Mouse (Mus musculus): ENCODE results near the gene Nucks1. TPM values are rescaled to one million over a fixed set of nuclear protein-coding genes. Genes with fewer than 3 reads are reported as not detected.

Gene Nucks1
- polyA plus RNA-seq, 1 experiment from 2014 or later: 46.8 TPM

- no peak overlapping the region for H3K27ac ChIP-seq (replicated peaks)
- peaks cover 37% of the 10 kb centered on the region for H3K36me3 ChIP-seq
These were observed 23.1 kb downstream of the Nucks1 start for GRCm38 (mm10) chr1:131933471-131933870.

DNA sequence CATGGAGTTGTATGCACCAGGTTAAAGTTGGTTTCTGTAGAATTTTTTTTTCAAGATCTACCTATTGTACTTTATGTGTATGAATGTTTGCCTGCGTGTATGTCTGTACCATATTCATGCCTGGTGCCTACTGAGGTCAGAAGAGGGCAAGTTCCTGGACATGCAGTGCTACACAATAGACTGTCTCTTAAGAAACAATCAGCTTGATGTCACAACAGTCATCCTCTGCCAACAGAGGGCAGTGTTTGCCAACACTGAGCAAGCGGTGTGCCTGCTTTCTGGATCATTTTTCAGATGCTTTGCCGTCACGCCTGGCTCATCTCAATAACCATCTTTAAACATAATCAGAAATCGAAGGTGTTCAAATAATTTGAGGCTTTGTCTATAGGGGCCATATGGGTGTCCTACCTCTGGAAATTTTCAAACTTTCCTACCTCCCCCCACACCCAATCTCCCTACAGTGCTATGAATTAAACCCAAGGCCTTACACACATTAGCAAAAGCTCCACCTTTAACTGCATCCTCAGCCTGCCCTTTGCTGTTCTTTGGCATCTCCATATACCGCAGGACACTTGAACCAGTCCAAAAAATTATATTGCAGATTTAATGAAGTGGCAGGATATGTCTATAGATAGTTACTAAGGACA, 27.4 kb downstream of the Nucks1 start:
- peaks cover 7% of the 10 kb centered on the region; the same call in 1 of the 2 replicates for H3K36me3 ChIP-seq
- ATAC-seq (ENCODE audit: low FRiP score, low read depth): peak; percentile 68; the same call in 1 of the 2 replicates
- H3K9me3 ChIP-seq: no peaks in the 10 kb centered on the region
- H3K4me2 ChIP-seq: no peak overlapping the region
- no peak overlapping the region for H3K4me3 ChIP-seq
- no peak overlapping the region for H3K27ac ChIP-seq (replicated peaks)
- H3K27me3 ChIP-seq: no peaks in the 10 kb centered on the region
- no peaks in the 10 kb centered on the region for H3K4me1 ChIP-seq (replicated peaks)
- WGBS: 43% methylated on average over 6 of the region's 6 CpGs
- H3K9ac ChIP-seq: no peak overlapping the region

More at GRCm38 (mm10) chr1:131933471-131933870, 23.1 kb downstream of the Nucks1 start:
- ATAC-seq (ENCODE audit: low FRiP score, low read depth): no peak
- no peaks in the 10 kb centered on the region for H3K9me3 ChIP-seq
- no peak overlapping the region for H3K4me2 ChIP-seq
- H3K4me1 ChIP-seq (replicated peaks): no peaks in the 10 kb centered on the region
- WGBS: 85% methylated on average over 2 of the region's 2 CpGs
- no peak overlapping the region for H3K4me3 ChIP-seq
- H3K27me3 ChIP-seq: no peaks in the 10 kb centered on the region
- no peak overlapping the region for H3K9ac ChIP-seq

DNA sequence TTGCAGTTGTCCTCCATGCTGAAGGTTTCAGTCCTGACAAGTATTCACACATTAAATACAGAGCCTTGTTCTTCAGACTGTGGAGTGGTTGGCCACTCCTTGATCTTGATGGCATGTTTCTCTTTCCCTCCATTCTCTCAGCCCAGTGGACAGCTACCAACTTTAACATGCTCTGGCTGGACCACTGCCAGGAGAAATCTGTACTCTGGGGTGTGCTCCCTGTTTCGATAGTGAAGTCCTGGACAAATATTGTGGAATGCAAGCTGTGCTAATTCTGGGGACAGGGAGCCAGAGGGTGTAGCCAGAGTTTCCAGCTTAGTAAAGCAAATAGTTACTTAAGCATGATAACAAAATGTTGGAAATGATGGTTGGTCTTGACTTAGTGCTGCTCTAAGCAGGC, 28.5 kb downstream of the Nucks1 start:
- H3K27ac ChIP-seq (replicated peaks): no peak overlapping the region
- peaks cover 2% of the 10 kb centered on the region; the same call in 1 of the 2 replicates for H3K36me3 ChIP-seq
- H3K9ac ChIP-seq: no peak overlapping the region
- no peak overlapping the region for H3K4me2 ChIP-seq
- no peaks in the 10 kb centered on the region for H3K27me3 ChIP-seq
- H3K9me3 ChIP-seq: no peaks in the 10 kb centered on the region
- no peak for ATAC-seq (ENCODE audit: low FRiP score, low read depth)
- H3K4me1 ChIP-seq (replicated peaks): no peaks in the 10 kb centered on the region
- no peak overlapping the region for H3K4me3 ChIP-seq
- 62% methylated on average over 1 of the region's 1 CpGs for WGBS

GRCm38 (mm10) chr1:131940711-131941244, 30.4 kb downstream of the Nucks1 start:
- Histone ChIP-seq H3K9me3 (no peaks in the 10 kb centered on the region), H3K4me2 (no peak overlapping the region), H3K4me3 (no peak overlapping the region), H3K27me3 (no peaks in the 10 kb centered on the region), H3K9ac (no peak overlapping the region), H3K4me1 (replicated peaks) (no peaks in the 10 kb centered on the region), H3K36me3 (no peaks in the 10 kb centered on the region), H3K27ac (replicated peaks) (no peak overlapping the region)
- no peak for ATAC-seq (ENCODE audit: low FRiP score, low read depth)
- WGBS: 51% methylated on average over 2 of the region's 2 CpGs

DNA sequence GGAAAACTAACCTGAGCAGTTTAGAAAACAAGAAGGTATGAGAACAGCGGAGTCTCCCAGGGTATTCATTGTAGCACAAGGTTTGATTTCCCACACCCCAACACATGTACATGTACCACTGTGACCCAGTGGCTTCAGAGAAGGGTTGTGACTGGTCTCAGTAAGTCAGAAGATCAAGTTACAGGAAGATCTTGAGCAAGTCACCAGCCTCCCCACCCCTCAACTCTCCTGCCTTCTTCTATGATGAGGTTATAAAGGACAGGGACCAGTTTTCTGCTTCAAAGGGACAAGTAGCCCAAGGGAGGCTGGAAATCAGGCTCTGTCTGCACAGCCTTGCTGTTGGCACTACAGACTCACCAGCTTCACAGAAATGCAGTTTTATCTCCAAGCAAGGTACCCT, 31.2 kb downstream of the Nucks1 start:
- no peak overlapping the region for H3K9ac ChIP-seq
- H3K27me3 ChIP-seq: no peaks in the 10 kb centered on the region
- H3K4me3 ChIP-seq: no peak overlapping the region
- ATAC-seq (ENCODE audit: low FRiP score, low read depth): no peak
- 97% methylated on average over 1 of the region's 1 CpGs for WGBS
- no peak overlapping the region for H3K4me2 ChIP-seq
- H3K9me3 ChIP-seq: no peaks in the 10 kb centered on the region
- H3K4me1 ChIP-seq (replicated peaks): no peaks in the 10 kb centered on the region
- H3K36me3 ChIP-seq: no peaks in the 10 kb centered on the region
- H3K27ac ChIP-seq (replicated peaks): no peak overlapping the region

GRCm38 (mm10) chr1:131942621-131943590, 32.6 kb downstream of the Nucks1 start:
- Histone ChIP-seq H3K36me3 (no peaks in the 10 kb centered on the region), H3K27me3 (no peaks in the 10 kb centered on the region), H3K27ac (replicated peaks) (no peak overlapping the region), H3K4me2 (no peak overlapping the region), H3K4me1 (replicated peaks) (no peaks in the 10 kb centered on the region), H3K4me3 (no peak overlapping the region), H3K9me3 (no peaks in the 10 kb centered on the region), H3K9ac (no peak overlapping the region)
- 63% methylated on average over 16 of the region's 16 CpGs for WGBS
- ATAC-seq (ENCODE audit: low FRiP score, low read depth): no peak

GRCm38 (mm10) chr1:131945674-131946440, 35.5 kb downstream of the Nucks1 start:
- no peak overlapping the region for H3K4me2 ChIP-seq
- H3K27ac ChIP-seq (replicated peaks): no peak overlapping the region
- no peaks in the 10 kb centered on the region for H3K4me1 ChIP-seq (replicated peaks)
- ATAC-seq (ENCODE audit: low FRiP score, low read depth): no peak
- H3K4me3 ChIP-seq: no peak overlapping the region
- H3K9ac ChIP-seq: no peak overlapping the region
- H3K27me3 ChIP-seq: no peaks in the 10 kb centered on the region
- no peaks in the 10 kb centered on the region for H3K36me3 ChIP-seq
- 67% methylated on average over 10 of the region's 10 CpGs for WGBS
- H3K9me3 ChIP-seq: no peaks in the 10 kb centered on the region

DNA sequence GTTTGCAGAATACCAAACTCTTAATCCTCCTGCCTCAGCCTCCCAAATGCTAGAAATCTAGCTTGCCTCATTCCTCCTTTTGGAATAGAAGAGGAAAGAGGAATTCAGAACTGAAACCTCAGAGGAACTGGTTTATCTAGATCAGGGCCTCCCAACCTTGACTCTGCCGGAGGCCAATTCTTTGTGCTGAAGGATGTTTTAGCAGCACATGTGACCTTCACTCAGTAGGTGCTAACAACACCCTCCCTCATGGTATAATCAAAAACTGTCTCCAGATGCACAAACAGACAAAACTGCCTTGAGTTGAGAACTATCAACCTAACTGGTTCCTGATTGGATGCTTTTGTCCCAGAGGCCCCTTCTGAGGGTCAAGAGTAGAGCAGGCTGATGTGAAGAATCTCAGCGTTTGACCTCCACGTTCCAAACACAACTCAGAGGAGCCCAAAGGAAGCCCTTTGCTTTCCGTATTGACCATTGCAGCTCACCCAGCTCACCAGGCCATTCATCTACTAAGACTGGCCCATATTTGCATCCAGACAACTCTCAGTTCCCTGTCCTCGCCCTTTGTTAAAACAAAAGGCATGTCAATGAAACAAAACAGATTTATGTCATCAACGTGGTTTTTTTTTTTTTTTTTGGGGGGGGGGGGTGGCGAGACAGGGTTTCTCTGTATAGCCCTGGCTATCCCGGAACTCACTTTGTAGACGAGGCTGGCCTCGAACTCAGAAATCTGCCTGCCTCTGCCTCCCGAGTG, 36.3 kb downstream of the Nucks1 start:
- Histone ChIP-seq H3K4me2 (no peak overlapping the region), H3K36me3 (no peaks in the 10 kb centered on the region), H3K4me1 (replicated peaks) (no peaks in the 10 kb centered on the region), H3K27me3 (no peaks in the 10 kb centered on the region), H3K9ac (no peak overlapping the region), H3K4me3 (no peak overlapping the region), H3K9me3 (no peaks in the 10 kb centered on the region), H3K27ac (replicated peaks) (no peak overlapping the region)
- WGBS: 87% methylated on average over 11 of the region's 11 CpGs
- ATAC-seq (ENCODE audit: low FRiP score, low read depth): no peak

DNA sequence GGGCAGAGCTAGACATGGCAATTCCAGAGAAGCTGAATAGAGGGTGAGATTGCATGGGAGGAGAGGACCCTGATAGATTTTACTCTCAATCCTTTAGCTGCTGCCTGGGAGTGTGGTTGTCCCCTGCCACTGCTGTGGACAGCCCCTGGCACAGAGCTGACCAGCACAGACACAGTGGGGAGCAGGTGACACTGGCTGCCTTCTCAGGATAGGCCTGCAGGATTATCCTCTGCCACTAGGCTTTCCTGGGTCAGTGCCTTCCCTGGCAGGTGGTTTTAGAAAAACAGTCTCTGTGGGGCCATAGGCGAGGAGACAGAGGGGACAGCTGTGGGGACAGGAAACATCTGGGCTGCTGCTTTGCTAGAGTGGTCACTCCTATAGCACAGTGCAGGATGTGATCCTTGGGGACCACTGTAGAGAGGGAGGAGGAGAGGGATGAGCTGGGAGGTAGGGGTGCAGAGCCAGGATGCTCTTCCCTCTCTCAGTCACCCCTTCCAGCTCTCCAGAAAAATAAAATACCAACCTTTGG, 37.7 kb downstream of the Nucks1 start:
- H3K36me3 ChIP-seq: no peaks in the 10 kb centered on the region
- ATAC-seq (ENCODE audit: low FRiP score, low read depth): no peak
- no peak overlapping the region for H3K4me2 ChIP-seq
- no peak overlapping the region for H3K9ac ChIP-seq
- H3K4me3 ChIP-seq: no peak overlapping the region
- no peaks in the 10 kb centered on the region for H3K27me3 ChIP-seq
- no peak overlapping the region for H3K27ac ChIP-seq (replicated peaks)
- no peaks in the 10 kb centered on the region for H3K9me3 ChIP-seq
- no peaks in the 10 kb centered on the region for H3K4me1 ChIP-seq (replicated peaks)
- 56% methylated on average over 1 of the region's 1 CpGs for WGBS

- Histone ChIP-seq H3K27me3 (no peaks in the 10 kb centered on the region), H3K4me2 (no peak overlapping the region), H3K9ac (no peak overlapping the region), H3K4me3 (no peak overlapping the region), H3K36me3 (no peaks in the 10 kb centered on the region), H3K9me3 (no peaks in the 10 kb centered on the region), H3K27ac (replicated peaks) (no peak overlapping the region), H3K4me1 (replicated peaks) (no peaks in the 10 kb centered on the region)
- 83% methylated on average over 12 of the region's 12 CpGs for WGBS
- no peak for ATAC-seq (ENCODE audit: low FRiP score, low read depth)
These were observed 44.0 kb downstream of the Nucks1 start for GRCm38 (mm10) chr1:131954242-131954865.
